Mouse (Mus musculus) gastrocnemius, postnatal 36 days (tissue): ENCODE measurements around the gene Gm37240. TPM values are rescaled to one million over a fixed set of nuclear protein-coding genes. Genes with fewer than 3 reads are reported as not detected.

ENCODE experiments used
- DNase-seq, 2 experiments: peaks; one replicate each; pipeline ENCODE4 v3.0.0; 2022
- intact Hi-C: fragments of 180-260 bp; cut with DNase I; formaldehyde crosslinking; loops from one replicate; pipeline ENCODE4 v1.15.1; 2025
- total RNA-seq, 2 experiments: library from RNA; stranded (reverse); gene quantifications; 2 replicates each; pipeline ENCODE4 v1.2.3; 2021

Gm37240 gene
- total RNA-seq, 2 experiments from 2014 or later: 35.6 to 41.7 TPM

- intact Hi-C loops: no loop called here
- no peak for DNase-seq
These were observed 641.2 kb downstream of the Gm37240 start for GRCm38 (mm10) chr3:85246131-85246530.

GRCm38 (mm10) chr3:85236546-85236945 is 650.8 kb downstream of the Gm37240 start:
- no peak for DNase-seq
- intact Hi-C loops: no loop called here

GRCm38 (mm10) chr3:85232846-85233245 is 654.5 kb downstream of the Gm37240 start:
- no peak for DNase-seq
- intact Hi-C loops: no loop called here

GRCm38 (mm10) chr3:85222046-85222445 is 665.3 kb downstream of the Gm37240 start:
- no peak for DNase-seq
- intact Hi-C loops: no loop called here

GRCm38 (mm10) chr3:85214926-85215325 is 672.4 kb downstream of the Gm37240 start:
- no peak for DNase-seq
- intact Hi-C loops: no loop called here

GRCm38 (mm10) chr3:85212751-85213350 is 674.5 kb downstream of the Gm37240 start:
- intact Hi-C loops: no loop called here
- no peak for DNase-seq

- intact Hi-C loops: no loop called here
- DNase-seq: no peak
These were observed 677.2 kb downstream of the Gm37240 start for GRCm38 (mm10) chr3:85209887-85210844.

- intact Hi-C loops: no loop called here
- no peak for DNase-seq
These were observed 680.8 kb downstream of the Gm37240 start for GRCm38 (mm10) chr3:85206475-85206874.

- DNase-seq: no peak
- intact Hi-C loops: no loop called here
These were observed 681.4 kb downstream of the Gm37240 start for GRCm38 (mm10) chr3:85205911-85206310.

GRCm38 (mm10) chr3:85203659-85204058 is 683.7 kb downstream of the Gm37240 start:
- intact Hi-C loops: loop anchor here (5.0 kb wide), 1 partner anchor 49 kb away; no protein-coding TSS in a partner anchor
- DNase-seq: no peak

GRCm38 (mm10) chr3:85202726-85203125 is 684.6 kb downstream of the Gm37240 start:
- intact Hi-C loops: loop anchor here (5.0 kb wide), 1 partner anchor 50 kb away; no protein-coding TSS in a partner anchor
- DNase-seq: no peak

- DNase-seq: no peak
- intact Hi-C loops: loop anchor here (5.0 kb wide), 1 partner anchor 51 kb away; no protein-coding TSS in a partner anchor
These were observed 685.5 kb downstream of the Gm37240 start for GRCm38 (mm10) chr3:85201785-85202184.

- intact Hi-C loops: no loop called here
- DNase-seq: no peak
These were observed 688.8 kb downstream of the Gm37240 start for GRCm38 (mm10) chr3:85198496-85198895.

GRCm38 (mm10) chr3:85197148-85197547 is 690.2 kb downstream of the Gm37240 start:
- intact Hi-C loops: no loop called here
- DNase-seq: no peak

- DNase-seq: no peak
- intact Hi-C loops: no loop called here
These were observed 690.7 kb downstream of the Gm37240 start for GRCm38 (mm10) chr3:85196591-85196990.

GRCm38 (mm10) chr3:85195068-85195481 is 692.2 kb downstream of the Gm37240 start:
- DNase-seq: no peak
- intact Hi-C loops: no loop called here

- DNase-seq: no peak
- intact Hi-C loops: no loop called here
These were observed 697.5 kb downstream of the Gm37240 start for GRCm38 (mm10) chr3:85189791-85190190.

GRCm38 (mm10) chr3:85188364-85188763 is 699.0 kb downstream of the Gm37240 start:
- intact Hi-C loops: no loop called here
- DNase-seq: no peak

GRCm38 (mm10) chr3:85186661-85187076 is 700.6 kb downstream of the Gm37240 start:
- intact Hi-C loops: no loop called here
- DNase-seq: no peak

- intact Hi-C loops: loop anchor here (1.0 kb wide), 1 partner anchor 17 kb away; no protein-coding TSS in a partner anchor
- no peak for DNase-seq
These were observed 701.5 kb downstream of the Gm37240 start for GRCm38 (mm10) chr3:85185827-85186226.

- DNase-seq: no peak
- intact Hi-C loops: loop anchor here (1.0 kb wide), 1 partner anchor 16 kb away; no protein-coding TSS in a partner anchor
These were observed 702.4 kb downstream of the Gm37240 start for GRCm38 (mm10) chr3:85184916-85185315.
